Mouse (Mus musculus): ENCODE measurements around the gene Orai1.

DNA sequence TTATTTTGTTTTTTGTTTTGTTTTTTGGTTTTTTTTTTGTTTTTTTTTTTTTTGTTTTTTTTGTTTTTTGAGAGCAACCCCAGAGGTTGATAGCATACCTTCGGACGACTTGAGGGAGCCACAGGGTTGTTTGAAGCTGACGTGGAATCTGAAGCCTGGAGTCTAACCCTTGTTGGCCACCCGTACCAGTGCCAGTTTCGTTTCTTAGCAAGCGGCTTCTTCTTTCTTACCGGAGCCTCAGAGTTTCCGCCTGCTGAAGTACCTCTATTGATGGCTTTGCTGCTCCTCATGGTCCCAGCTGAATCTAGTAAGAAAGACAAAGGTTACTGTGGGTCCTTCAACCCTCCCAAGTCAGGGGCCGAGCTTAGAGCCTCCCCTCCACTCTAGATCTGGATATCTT lies 3.2 kb upstream of the Orai1 start:
- TF ChIP-seq CTCF (IDR thresholded peaks at IDR 0.05; ENCODE audit: borderline replicate concordance, control insufficient read depth, extremely low read depth, insufficient read depth, low read length, poor library complexity) (no peak), POLR2A (IDR thresholded peaks at IDR 0.05; ENCODE audit: control insufficient read depth, extremely low read depth, insufficient read depth, low read length, poor library complexity) (no peak)
